Mouse (Mus musculus): ENCODE results near the gene Fgf5. TPM values are rescaled to one million over a fixed set of nuclear protein-coding genes. Genes with fewer than 3 reads are reported as not detected.

Fgf5 gene
- total and polyA plus RNA-seq, 3 experiments, result not detected

GRCm38 (mm10) chr5:98292388-98293048 is 38.5 kb downstream of the Fgf5 start:
- no peaks in the 10 kb centered on the region for H3K4me1 ChIP-seq (ENCODE audit: insufficient read depth, low read depth, low read length)
- ATAC-seq (ENCODE audit: extremely low read depth, insufficient number of reproducible peaks, low FRiP score, poor library complexity, severe bottlenecking), result no peak
- no peaks in the 10 kb centered on the region for H3K36me3 ChIP-seq (replicated peaks)
- H3K27me3 ChIP-seq (ENCODE audit: insufficient read depth, low read length), result no peaks in the 10 kb centered on the region
- TF ChIP-seq TAL1 (conservative IDR thresholded peaks at IDR 0.05; ENCODE audit: low read depth, low read length) (no peak), POLR2AphosphoS5 (IDR thresholded peaks at IDR 0.05; ENCODE audit: insufficient replicate concordance, low read depth, low read length) (no peak)
- H3K4me3 ChIP-seq (ENCODE audit: low read depth, low read length), result no peak overlapping the region
- no peak for DNase-seq (ENCODE audit: low spot score)
- peaks cover 32% of the 10 kb centered on the region for H3K9me3 ChIP-seq (replicated peaks)

- no peak for ATAC-seq (ENCODE audit: extremely low read depth, insufficient number of reproducible peaks, low FRiP score, poor library complexity, severe bottlenecking)
- no peak overlapping the region for H3K4me3 ChIP-seq (ENCODE audit: low read depth, low read length)
- no peaks in the 10 kb centered on the region for H3K4me1 ChIP-seq (ENCODE audit: insufficient read depth, low read depth, low read length)
- no peak for DNase-seq (ENCODE audit: low spot score)
- TF ChIP-seq GATA1 (IDR thresholded peaks at IDR 0.05; ENCODE audit: borderline replicate concordance, low read length) (no peak), POLR2AphosphoS5 (IDR thresholded peaks at IDR 0.05; ENCODE audit: insufficient replicate concordance, low read depth, low read length) (no peak), CTCF (IDR thresholded peaks at IDR 0.05; ENCODE audit: low read depth, low read length) (no peak), TAL1 (conservative IDR thresholded peaks at IDR 0.05; ENCODE audit: low read depth, low read length) (no peak), GATA2 (IDR thresholded peaks at IDR 0.05; ENCODE audit: borderline replicate concordance, low read depth, low read length) (no peak)
- no peaks in the 10 kb centered on the region for H3K27me3 ChIP-seq (ENCODE audit: insufficient read depth, low read length)
- peaks cover 36% of the 10 kb centered on the region for H3K9me3 ChIP-seq (replicated peaks)
- H3K36me3 ChIP-seq (replicated peaks), result no peaks in the 10 kb centered on the region
These were observed 39.2 kb downstream of the Fgf5 start for GRCm38 (mm10) chr5:98293049-98293715.

- Histone ChIP-seq H3K27me3 (ENCODE audit: insufficient read depth, low read length) (no peaks in the 10 kb centered on the region), H3K4me1 (ENCODE audit: insufficient read depth, low read depth, low read length) (no peaks in the 10 kb centered on the region), H3K36me3 (replicated peaks) (no peaks in the 10 kb centered on the region), H3K9me3 (replicated peaks) (peaks cover 27% of the 10 kb centered on the region), H3K4me3 (ENCODE audit: low read depth, low read length) (no peak overlapping the region)
- DNase-seq (ENCODE audit: low spot score) (no peak), ATAC-seq (ENCODE audit: extremely low read depth, insufficient number of reproducible peaks, low FRiP score, poor library complexity, severe bottlenecking) (peak; percentile 8; the same call in 1 of the 2 replicates)
- TF ChIP-seq TAL1 (conservative IDR thresholded peaks at IDR 0.05; ENCODE audit: low read depth, low read length) (no peak), GATA1 (IDR thresholded peaks at IDR 0.05; ENCODE audit: borderline replicate concordance, low read length) (no peak), CTCF (IDR thresholded peaks at IDR 0.05; ENCODE audit: low read depth, low read length) (no peak), POLR2AphosphoS5 (IDR thresholded peaks at IDR 0.05; ENCODE audit: insufficient replicate concordance, low read depth, low read length) (no peak), GATA2 (IDR thresholded peaks at IDR 0.05; ENCODE audit: borderline replicate concordance, low read depth, low read length) (no peak)
These were observed 46.1 kb downstream of the Fgf5 start for GRCm38 (mm10) chr5:98300079-98300478.

GRCm38 (mm10) chr5:98305673-98306072 is 51.7 kb downstream of the Fgf5 start:
- Histone ChIP-seq H3K9me3 (replicated peaks) (peaks cover 29% of the 10 kb centered on the region), H3K27me3 (ENCODE audit: insufficient read depth, low read length) (no peaks in the 10 kb centered on the region), H3K4me1 (ENCODE audit: insufficient read depth, low read depth, low read length) (no peaks in the 10 kb centered on the region), H3K4me3 (ENCODE audit: low read depth, low read length) (no peak overlapping the region), H3K36me3 (replicated peaks) (no peaks in the 10 kb centered on the region)
- DNase-seq (ENCODE audit: low spot score), result no peak
- TF ChIP-seq CTCF (IDR thresholded peaks at IDR 0.05; ENCODE audit: low read depth, low read length) (no peak), POLR2AphosphoS5 (IDR thresholded peaks at IDR 0.05; ENCODE audit: insufficient replicate concordance, low read depth, low read length) (no peak), GATA2 (IDR thresholded peaks at IDR 0.05; ENCODE audit: borderline replicate concordance, low read depth, low read length) (no peak), GATA1 (IDR thresholded peaks at IDR 0.05; ENCODE audit: borderline replicate concordance, low read length) (no peak), TAL1 (conservative IDR thresholded peaks at IDR 0.05; ENCODE audit: low read depth, low read length) (no peak)
- ATAC-seq (ENCODE audit: extremely low read depth, insufficient number of reproducible peaks, low FRiP score, poor library complexity, severe bottlenecking), result no peak

- Histone ChIP-seq H3K36me3 (replicated peaks) (no peaks in the 10 kb centered on the region), H3K27me3 (ENCODE audit: insufficient read depth, low read length) (no peaks in the 10 kb centered on the region), H3K4me1 (ENCODE audit: insufficient read depth, low read depth, low read length) (no peaks in the 10 kb centered on the region), H3K9me3 (replicated peaks) (peaks cover 30% of the 10 kb centered on the region), H3K4me3 (ENCODE audit: low read depth, low read length) (no peak overlapping the region)
- DNase-seq (ENCODE audit: low spot score) (no peak), ATAC-seq (ENCODE audit: extremely low read depth, insufficient number of reproducible peaks, low FRiP score, poor library complexity, severe bottlenecking) (no peak)
- no peak for TF ChIP-seq POLR2AphosphoS5 (IDR thresholded peaks at IDR 0.05; ENCODE audit: insufficient replicate concordance, low read depth, low read length)
- no peak for TF ChIP-seq GATA2 (IDR thresholded peaks at IDR 0.05; ENCODE audit: borderline replicate concordance, low read depth, low read length)
- no peak for TF ChIP-seq GATA1 (IDR thresholded peaks at IDR 0.05; ENCODE audit: borderline replicate concordance, low read length)
- no peak for TF ChIP-seq TAL1 (conservative IDR thresholded peaks at IDR 0.05; ENCODE audit: low read depth, low read length)
- no peak for TF ChIP-seq CTCF (IDR thresholded peaks at IDR 0.05; ENCODE audit: low read depth, low read length)
These were observed 52.5 kb downstream of the Fgf5 start for GRCm38 (mm10) chr5:98306528-98306927.

- no peak overlapping the region for H3K4me3 ChIP-seq (ENCODE audit: low read depth, low read length)
- H3K4me1 ChIP-seq (ENCODE audit: insufficient read depth, low read depth, low read length), result no peaks in the 10 kb centered on the region
- TF ChIP-seq TAL1 (conservative IDR thresholded peaks at IDR 0.05; ENCODE audit: low read depth, low read length), result no peak
- no peak for DNase-seq (ENCODE audit: low spot score)
- no peaks in the 10 kb centered on the region for H3K36me3 ChIP-seq (replicated peaks)
- H3K27me3 ChIP-seq (ENCODE audit: insufficient read depth, low read length), result no peaks in the 10 kb centered on the region
- no peak for ATAC-seq (ENCODE audit: extremely low read depth, insufficient number of reproducible peaks, low FRiP score, poor library complexity, severe bottlenecking)
- peaks cover 26% of the 10 kb centered on the region for H3K9me3 ChIP-seq (replicated peaks)
These were observed 72.6 kb downstream of the Fgf5 start for GRCm38 (mm10) chr5:98326625-98327024.

Other genes with a start within 250 kb of the Fgf5 start
- not detected in 2 replicates for gene Antxr2, start 223.1 kb upstream of the Fgf5 start, total RNA-seq (2014; fragmentation: Nextera tagmentation)
- 0.05 TPM in 1 of 2 replicates, not detected in the other for gene Antxr2, start 223.1 kb upstream of the Fgf5 start, total RNA-seq (2017)
- not detected in 2 replicates for gene Antxr2, start 223.1 kb upstream of the Fgf5 start, polyA plus RNA-seq (2012)
- not detected in 2 replicates for gene Prdm8, start 87.0 kb upstream of the Fgf5 start, total RNA-seq (2014; fragmentation: Nextera tagmentation)
- not detected in 2 replicates for gene Prdm8, start 87.0 kb upstream of the Fgf5 start, total RNA-seq (2017)
- not detected in 2 replicates for gene Prdm8, start 87.0 kb upstream of the Fgf5 start, polyA plus RNA-seq (2012)
- gene Cfap299, start 75.1 kb downstream of the Fgf5 start, total RNA-seq (2014; fragmentation: Nextera tagmentation), result not detected in 2 replicates
- not detected in 2 replicates for gene Cfap299, start 75.1 kb downstream of the Fgf5 start, total RNA-seq (2017)
- not detected in 2 replicates for gene Cfap299, start 75.1 kb downstream of the Fgf5 start, polyA plus RNA-seq (2012)

All from G1E (cell line).